Mouse (Mus musculus) lung, postnatal 0 days (tissue): Measurements from ENCODE around the gene Sod1.
"Not testable (repeated sequence)": the region's sequence is repeated elsewhere in the genome, so short reads cannot be mapped to it uniquely, and the experiment has no call there.

ENCODE experiments used
- CTCF ChIP-seq: IDR thresholded peaks from 2 replicates; pipeline ENCODE4 v1.5.1; 2016; ENCODE audit warnings: antibody characterized with exemption, mild to moderate bottlenecking
- EP300 ChIP-seq: IDR thresholded peaks from 2 replicates; pipeline ENCODE4 v1.6.1; 2016; ENCODE audit warnings: antibody characterized with exemption, mild to moderate bottlenecking, control low read depth

DNA sequence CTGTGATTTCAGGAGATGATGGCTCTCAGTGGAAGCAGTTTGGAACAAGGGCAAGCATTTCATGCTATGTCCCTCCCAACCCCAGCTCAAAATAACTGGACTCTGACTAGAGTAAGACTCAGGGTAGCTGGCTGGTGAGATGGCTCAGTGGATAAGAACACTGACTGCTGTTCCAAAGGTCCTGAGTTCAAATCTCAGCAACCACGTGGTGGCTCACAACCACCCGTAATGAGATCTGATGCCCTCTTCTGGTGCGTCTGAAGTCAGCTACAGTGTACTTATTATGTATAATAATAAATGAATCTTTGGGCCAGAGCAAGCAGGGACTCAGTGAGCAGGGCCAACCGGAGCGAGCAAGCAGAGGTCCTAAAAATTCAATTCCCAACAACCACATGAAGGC is 4.7 kb upstream of the Sod1 start:
- not testable (repeated sequence) for TF ChIP-seq CTCF, EP300
